Mouse (Mus musculus) lung, adult 18-20 months (tissue): ENCODE results near the gene Olfr1423.
A peak's percentile ranks its signal among the peaks of the same experiment; 100 is the strongest.
"Not testable (repeated sequence)": the region's sequence is repeated elsewhere in the genome, so short reads cannot be mapped to it uniquely, and the experiment has no call there.

Experiments used
- DNase-seq, 2 experiments: peaks; one replicate each; pipeline ENCODE4 v3.0.0; 2022; ENCODE audit warnings: mixed read lengths in 2 of 2

Gene Olfr1423

DNA sequence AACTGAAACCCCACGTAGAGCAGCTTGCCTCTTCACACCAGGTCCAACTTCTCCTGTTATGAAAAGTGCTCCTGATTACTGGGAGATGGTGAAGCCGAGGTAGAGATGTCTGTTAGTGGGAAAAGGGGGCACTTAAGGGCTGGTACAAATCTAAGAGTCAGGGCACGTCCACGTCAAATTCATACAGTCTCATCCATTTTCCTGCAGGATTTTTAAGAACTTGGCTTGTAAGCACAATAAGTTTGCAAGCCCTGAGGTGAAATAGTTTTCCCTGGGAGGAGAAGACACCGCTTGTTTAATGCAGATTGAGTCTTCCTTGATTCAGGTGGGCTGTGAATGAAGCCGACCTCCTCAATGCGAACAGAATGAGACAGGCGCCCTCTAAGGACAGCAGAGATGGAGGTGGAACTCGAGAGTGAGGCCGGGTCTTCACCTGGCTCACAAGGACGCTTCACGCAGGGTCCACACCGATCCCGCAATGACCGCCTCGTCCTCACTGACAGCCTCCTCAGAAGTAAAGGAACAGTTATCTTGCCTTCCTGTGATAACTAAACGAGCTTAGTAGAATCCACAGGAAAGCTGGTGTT is 34.7 kb downstream of the Olfr1423 start:
- DNase-seq, result no peak

DNA sequence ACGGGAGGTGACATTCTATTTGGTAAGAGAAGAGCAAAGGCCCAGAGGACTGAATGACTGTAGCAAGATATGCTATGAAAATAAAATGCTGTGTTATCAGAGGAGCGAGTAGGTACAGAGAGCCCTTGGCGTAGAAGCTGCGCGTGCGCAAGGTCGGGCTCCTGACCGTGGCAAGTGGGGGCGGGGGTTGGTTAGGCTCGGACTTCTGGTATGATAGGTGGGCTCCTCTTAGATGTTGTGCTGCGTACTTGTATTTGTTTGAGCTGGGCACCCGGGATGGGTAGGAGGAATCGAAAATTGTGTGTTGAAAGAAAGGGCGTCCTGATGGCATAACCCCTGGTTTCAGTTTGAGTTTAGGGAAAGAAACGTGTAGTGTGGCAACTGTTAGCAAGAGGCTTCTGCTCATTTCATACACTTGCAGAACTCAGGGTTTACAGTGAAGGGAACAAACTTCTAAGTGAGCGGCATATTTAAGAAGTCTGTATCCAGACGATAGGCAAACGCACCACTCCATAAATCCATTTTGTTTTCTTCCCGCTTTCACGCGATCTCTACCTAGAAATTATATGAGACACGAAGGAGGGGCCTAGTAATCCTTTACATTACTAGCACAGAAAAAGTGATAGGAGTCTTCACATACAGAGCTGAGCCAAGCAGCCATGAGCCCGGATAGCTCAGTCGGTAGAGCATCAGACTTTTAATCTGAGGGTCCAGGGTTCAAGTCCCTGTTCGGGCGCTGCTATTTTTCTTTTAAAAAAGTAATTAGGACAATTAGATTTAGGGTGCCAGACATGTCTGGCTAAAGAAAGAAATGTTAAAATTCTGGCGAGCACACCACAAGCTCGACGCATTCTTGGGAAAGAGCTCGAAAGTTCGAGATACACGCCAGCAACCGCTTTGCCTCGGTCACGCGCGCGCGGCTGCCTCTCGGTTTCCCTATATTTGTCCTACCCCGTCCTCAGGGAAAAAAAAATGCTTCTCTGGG is 35.4 kb downstream of the Olfr1423 start:
- peak; percentile 88 to 89 for DNase-seq

DNA sequence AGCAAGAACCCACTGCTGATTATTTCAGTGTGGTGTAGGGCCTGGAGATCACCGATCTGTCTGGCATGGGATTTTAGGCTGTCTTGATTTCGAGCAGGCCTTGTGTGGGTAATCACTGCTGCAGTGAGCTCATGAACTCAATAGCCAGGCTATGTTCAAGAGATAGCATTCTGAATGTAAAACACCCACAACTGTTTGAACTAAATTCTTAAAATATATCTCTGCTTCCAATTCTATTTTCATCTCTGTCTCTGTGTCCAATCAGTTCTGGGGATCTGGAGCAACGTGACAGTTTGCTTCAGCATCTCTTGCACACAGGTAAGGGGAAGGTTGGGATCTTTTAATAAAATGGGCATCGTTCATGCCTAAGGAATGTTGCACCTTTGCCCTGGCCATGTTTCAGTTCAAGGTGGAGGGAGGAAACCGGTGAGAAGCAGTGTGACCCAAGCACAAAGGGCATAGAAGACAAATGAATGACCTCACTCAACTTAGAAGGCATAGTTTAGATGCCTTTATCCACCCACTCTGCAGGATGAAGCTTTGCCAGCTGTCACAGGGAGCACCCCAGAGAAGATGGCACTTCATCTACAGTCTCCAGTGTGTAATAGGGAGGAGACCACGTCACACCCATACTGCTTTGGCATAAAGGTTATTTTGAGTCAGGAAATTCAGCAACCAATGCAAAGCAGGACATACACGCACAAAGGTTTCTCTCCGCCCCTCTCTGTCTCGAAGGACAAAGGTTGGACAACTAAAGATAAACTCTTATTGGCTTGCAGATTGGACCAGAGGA is 36.7 kb downstream of the Olfr1423 start:
- DNase-seq, result no peak

DNA sequence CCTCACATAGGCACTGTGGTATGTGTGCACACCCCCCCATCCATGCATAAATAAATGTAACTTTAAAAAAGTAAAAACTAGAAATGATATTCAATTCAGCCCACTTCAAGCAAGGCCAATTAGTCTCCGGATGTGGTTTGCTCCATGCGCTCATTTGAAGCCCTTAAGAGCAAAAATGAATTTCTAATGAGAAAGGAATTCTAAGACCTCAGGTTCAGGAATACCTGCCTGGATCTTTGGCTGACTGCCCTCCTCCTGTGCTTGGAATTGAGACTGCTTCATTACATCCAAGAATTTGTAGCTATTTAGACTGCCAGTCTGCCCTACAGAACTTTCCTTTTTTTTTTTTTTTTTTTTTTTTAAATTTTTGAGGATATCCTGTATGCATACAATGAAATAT is 37.5 kb downstream of the Olfr1423 start:
- DNase-seq, result no peak

DNA sequence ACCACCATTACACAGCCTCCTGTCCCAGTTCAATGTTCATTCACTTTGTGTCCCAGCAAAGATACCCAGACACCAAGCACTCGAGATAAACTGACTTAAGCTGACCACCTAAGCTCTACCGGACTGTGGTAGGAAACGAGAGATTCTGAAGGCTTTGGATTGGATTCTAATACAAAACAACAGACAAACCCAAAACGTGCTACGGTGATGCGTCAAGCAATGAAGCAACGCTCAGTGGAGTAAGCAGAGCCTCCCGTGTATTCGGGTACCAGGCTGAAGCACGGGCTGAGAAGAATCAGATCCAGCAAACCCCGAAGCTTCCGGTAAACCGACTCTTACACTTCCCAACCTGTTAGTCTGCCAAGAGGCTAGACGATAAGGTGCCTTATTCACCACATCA is 38.3 kb downstream of the Olfr1423 start:
- DNase-seq, result no peak

DNA sequence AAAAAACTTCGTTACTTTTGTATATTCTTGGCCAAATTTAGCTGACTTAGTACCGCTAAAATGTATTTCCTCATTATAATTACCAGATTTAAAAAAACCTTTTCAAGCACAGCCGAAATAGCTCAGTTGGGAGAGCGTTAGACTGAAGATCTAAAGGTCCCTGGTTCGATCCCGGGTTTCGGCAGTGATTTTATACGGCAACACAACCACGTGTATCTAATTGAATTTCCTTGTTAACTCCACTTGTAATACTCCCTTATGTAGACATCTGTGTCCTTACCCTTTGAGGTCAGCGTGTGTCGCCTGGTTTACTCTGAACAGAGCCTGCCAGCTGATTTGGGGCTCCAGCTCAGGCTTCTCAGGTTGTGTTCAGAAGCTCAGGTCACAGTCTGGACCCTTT is 39.0 kb downstream of the Olfr1423 start:
- peak; percentile 55 to 57 for DNase-seq

DNA sequence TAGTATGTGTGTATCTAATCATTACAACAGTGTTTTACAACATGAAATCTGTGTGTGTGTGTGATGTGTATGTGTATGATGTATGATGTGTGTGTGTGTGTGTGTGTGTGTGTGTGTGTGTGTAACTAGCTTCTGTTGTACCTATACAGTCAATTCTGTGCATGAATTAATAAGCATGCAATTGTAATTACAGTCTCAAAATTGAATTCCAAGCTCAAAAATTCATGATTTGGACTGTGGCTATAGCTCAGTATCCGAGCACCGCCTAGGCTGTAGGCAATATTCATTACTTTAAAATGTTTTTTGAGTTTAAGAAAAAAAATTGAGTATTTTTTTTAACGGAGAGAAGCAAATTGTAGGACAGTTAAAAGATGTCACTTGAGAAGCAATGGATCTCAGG is 39.4 kb downstream of the Olfr1423 start:
- DNase-seq, result no peak

DNA sequence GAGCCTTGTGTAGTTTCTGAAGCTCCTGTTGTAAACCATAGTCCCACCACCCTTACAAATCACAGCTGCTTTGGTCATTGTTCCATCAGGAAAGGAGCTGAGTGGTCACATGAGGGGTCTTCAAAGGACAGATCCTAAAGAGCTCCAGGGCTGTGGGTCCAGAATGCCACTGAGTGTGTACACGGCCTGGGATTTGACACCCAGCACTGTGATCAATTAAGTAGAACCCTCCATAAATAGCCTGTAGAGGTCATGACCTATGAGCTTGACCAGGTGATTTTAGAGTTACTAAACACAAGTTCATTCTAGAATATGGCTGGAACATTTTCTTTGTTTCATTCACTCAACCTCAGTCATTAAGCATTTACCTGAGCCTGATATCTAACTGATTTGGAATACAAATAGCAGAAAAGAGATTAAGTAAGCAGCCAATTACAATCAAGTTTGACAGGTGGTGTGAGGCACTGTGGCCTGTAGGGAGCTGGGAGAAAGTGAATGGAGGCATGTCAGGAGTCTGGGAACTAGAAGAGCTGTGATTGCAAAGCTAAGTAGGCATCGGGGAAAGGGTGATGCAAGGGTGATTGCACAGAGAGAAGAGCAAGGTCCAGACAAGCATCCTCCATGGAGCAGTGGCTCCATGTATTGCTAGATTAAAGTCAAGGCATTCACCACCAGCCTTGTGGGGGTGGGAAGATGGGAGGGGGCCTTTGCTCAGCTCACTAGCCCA is 45.2 kb downstream of the Olfr1423 start:
- no peak for DNase-seq

DNA sequence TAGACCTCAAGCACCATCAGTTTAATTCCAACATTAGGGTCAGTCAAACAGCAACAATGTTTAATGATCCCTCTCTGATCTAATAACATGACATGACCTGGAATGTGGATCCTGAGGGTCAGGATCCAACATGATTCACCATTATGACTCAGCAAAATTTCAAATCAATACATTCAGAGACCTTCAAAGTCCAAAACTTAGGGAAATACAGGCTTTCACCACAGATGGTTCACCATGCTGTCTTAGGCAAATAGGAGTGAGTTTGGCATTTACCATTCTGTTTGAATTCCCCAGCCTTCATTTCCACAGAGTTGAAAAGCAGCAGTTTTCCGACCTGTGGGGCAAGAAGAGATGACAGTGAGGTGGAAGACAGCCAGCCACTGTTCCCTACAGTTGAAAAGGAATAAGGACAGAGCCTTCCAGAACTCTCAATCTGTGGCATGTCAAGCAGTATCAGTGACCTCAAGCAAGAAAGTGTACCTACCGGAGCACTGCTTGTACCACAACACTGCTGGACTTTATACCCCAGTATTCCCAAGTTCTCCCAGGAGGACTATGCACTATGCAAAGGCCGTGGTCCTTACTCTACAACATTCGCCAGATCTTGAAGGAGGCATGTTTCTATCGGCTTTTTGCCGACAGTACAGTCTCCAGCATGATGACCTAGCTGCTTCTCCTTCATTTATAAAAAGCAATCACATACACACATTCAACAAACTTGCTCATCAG is 46.2 kb downstream of the Olfr1423 start:
- no peak for DNase-seq

DNA sequence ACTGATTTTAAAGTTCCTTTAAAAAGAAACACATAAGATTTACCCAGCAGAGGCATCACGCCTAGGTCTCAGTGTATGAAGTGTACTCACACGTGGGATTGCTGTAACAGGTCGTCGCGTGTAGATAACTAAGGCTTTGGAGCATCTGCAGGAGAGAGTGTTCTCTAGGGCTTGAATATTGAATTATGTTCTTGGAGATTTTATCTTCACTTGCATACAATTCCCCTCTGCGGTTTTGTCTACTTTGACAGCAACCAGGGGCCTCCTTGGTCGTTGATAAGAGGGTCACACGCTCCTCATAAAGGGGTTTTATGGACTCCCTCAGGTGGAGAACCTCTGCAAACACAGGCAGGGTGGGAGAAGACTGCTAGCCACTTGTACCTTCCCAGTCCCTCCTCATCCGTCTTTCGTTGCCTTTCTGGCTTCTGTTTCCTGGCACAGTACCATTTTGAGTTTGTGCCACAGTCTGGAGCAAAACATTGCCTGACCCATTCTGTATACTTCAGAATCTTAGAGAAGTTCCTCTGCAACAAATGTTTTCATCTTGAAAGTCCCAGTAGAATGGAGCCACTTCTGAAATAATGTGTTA is 48.6 kb downstream of the Olfr1423 start:
- DNase-seq, result no peak

DNA sequence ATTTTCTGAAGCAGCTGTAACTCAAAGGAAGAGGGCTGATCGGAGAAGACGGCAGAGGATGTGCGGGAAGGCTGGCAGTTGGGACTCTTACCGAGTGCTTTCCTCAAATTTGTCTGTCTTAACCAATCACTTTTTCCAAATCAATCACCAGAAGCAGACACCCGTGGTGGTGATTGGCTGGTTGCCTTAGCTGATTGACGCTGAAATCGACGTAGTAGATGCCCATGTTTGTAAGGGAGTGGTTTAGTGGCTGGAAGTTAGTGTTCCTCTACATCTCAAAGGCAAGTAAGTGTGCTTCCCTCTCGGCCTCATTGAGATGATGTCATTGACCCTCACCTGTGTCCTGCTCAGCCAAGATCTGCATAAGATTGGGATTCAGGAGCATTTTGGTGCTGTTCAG is 49.1 kb downstream of the Olfr1423 start:
- DNase-seq, result no peak

DNA sequence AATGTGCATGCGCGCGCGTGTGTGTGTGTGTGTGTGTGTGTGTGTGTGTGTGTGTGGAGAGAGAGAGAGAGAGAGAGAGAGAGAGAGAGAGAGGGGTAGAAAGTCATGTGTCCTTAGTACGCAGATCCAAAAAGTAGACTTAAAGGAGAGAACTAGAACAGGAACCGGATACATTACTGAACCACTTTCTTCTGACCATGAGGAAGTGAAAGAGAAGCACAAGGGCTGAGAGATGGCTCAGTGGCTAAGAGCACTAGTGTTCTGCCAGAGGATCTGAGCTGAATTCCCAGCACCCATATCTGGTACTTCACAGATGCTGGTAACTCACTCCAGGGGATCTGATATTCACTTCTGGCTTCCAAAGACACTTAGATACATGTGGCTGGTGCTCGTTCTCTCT is 51.8 kb downstream of the Olfr1423 start:
- no peak for DNase-seq

DNA sequence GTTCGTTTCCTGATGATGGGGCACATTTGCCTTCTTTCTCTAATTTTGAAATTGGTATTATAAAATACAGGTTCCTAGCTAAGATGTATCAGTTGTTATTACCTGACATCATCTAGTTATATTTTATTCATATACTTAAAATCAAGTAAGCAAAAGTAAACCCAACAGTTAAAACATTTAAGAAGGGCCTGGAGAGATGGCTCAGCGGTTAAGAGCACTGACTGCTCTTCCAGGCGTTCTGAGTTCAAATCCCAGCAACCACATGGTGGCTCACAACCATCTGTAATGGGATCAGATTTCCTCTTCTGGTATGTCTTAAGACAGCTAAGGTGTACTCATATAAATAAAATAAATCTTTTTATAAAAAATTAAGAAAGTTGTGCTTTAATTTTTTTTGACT is 53.3 kb downstream of the Olfr1423 start:
- DNase-seq, result no peak

DNA sequence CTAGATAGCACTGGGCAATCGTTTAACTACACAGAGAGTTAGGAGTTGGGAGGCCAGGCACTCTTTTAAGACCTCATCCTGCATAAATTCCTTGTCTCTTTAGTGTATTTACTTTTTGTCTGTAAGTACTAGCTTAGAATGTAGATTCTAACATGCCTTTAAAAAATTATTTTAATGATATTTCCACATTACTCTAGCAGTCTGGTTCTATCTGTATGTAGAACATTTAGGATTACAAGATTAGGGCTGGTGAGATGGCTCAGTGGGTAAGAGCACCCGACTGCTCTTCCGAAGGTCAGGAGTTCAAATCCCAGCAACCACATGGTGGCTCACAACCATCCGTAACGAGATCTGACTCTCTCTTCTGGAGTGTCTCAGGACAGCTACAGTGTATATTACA is 56.5 kb downstream of the Olfr1423 start:
- DNase-seq, result not testable (repeated sequence)
